17 mouse cellular contexts compared by ENCODE assay signal in genomic region chr11:86610239-86610638, GRCm38 (mm10).
DNase-seq lines count a peak whose midpoint lies in the region; ATAC-seq and TF ChIP-seq lines count a peak whose summit lies in the region.
"Had no signal": no experiment of that assay in that cellular context is flagged by ENCODE, and none has a peak within 500 bp of the region (broad histone marks: within the 10 kb centered on the region; RNA-seq: fewer than 3 reads in every experiment).

No protein-coding gene starts in this region.

- no peaks in the 10 kb centered on the region for H3K9me3 ChIP-seq in intestine, postnatal 0 days (ENCODE audit: control insufficient read depth)
- H3K9me3 ChIP-seq in intestine, embryonic 16.5 days (ENCODE audit: control insufficient read depth, low read length) = no peaks in the 10 kb centered on the region
- H3K9me3 ChIP-seq in liver, embryonic 15.5 days (replicated peaks) = no peaks in the 10 kb centered on the region
- H3K9me3 ChIP-seq: forebrain, embryonic 13.5 days; heart, embryonic 15.5 days; lung, embryonic 15.5 days; midbrain, embryonic 12.5 days had no signal

- WGBS in intestine, postnatal 0 days = 63% methylated on average over 3 of the region's 3 CpGs
- 88% methylated on average over 3 of the region's 3 CpGs for WGBS in intestine, embryonic 16.5 days
- 9% methylated on average over 3 of the region's 3 CpGs for WGBS in liver, embryonic 15.5 days (ENCODE audit: insufficient replicate concordance)

- no peak overlapping the region for H3K4me2 ChIP-seq in intestine, postnatal 0 days (replicated peaks; ENCODE audit: low read depth)
- H3K4me2 ChIP-seq in intestine, embryonic 16.5 days (ENCODE audit: low read depth, low read length) = no peak overlapping the region
- H3K4me2 ChIP-seq in liver, embryonic 15.5 days = peak overlapping the region; percentile 6; the same call in 1 of the 2 replicates
- H3K4me2 ChIP-seq: forebrain, embryonic 13.5 days; heart, embryonic 15.5 days; lung, embryonic 15.5 days; midbrain, embryonic 12.5 days had no signal

- no peak overlapping the region for H3K4me3 ChIP-seq in intestine, postnatal 0 days (ENCODE audit: low read depth, low read length)
- H3K4me3 ChIP-seq in intestine, embryonic 16.5 days (ENCODE audit: low read length) = no peak overlapping the region
- no peak overlapping the region for H3K4me3 ChIP-seq in liver, embryonic 15.5 days (replicated peaks)
- H3K4me3 ChIP-seq: forebrain, embryonic 13.5 days; heart, embryonic 15.5 days; lung, embryonic 15.5 days; midbrain, embryonic 12.5 days had no signal

- peak; percentile 22; the same call in 1 of the 2 replicates for ATAC-seq in intestine, postnatal 0 days
- ATAC-seq in intestine, embryonic 16.5 days = no peak
- ATAC-seq in erythroblast, adult 5-6 weeks (replicated peaks; ENCODE audit: low FRiP score, poor library complexity, severe bottlenecking) = peak; percentile 91
- ATAC-seq in liver, embryonic 15.5 days (ENCODE audit: insufficient read depth) = peak; percentile 82
- ATAC-seq: forebrain, embryonic 13.5 days; hindbrain, embryonic 16.5 days; Patski had no signal

- no peak for TF ChIP-seq CTCF in intestine, postnatal 0 days (IDR thresholded peaks at IDR 0.05; ENCODE audit: low read depth)

- H3K27ac ChIP-seq in intestine, postnatal 0 days (ENCODE audit: low read depth, low read length) = no peak overlapping the region
- no peak overlapping the region for H3K27ac ChIP-seq in intestine, embryonic 16.5 days (ENCODE audit: low read length)
- peak overlapping the region; percentile 84 for H3K27ac ChIP-seq in liver, embryonic 15.5 days (replicated peaks)
- H3K27ac ChIP-seq: forebrain, embryonic 13.5 days; heart, embryonic 15.5 days; lung, embryonic 15.5 days; midbrain, embryonic 12.5 days had no signal

- H3K27me3 ChIP-seq in intestine, postnatal 0 days (replicated peaks; ENCODE audit: control insufficient read depth, insufficient read depth, low read length) = no peaks in the 10 kb centered on the region
- no peaks in the 10 kb centered on the region for H3K27me3 ChIP-seq in intestine, embryonic 16.5 days (replicated peaks; ENCODE audit: control insufficient read depth, insufficient read depth, low read length)
- no peaks in the 10 kb centered on the region for H3K27me3 ChIP-seq in liver, embryonic 15.5 days
- H3K27me3 ChIP-seq: forebrain, embryonic 13.5 days; heart, embryonic 15.5 days; lung, embryonic 15.5 days; midbrain, embryonic 12.5 days; Patski had no signal

- H3K36me3 ChIP-seq in intestine, postnatal 0 days (ENCODE audit: control insufficient read depth, insufficient read depth) = peaks cover 9% of the 10 kb centered on the region; the same call in 1 of the 2 replicates
- peaks cover 6% of the 10 kb centered on the region for H3K36me3 ChIP-seq in intestine, embryonic 16.5 days (ENCODE audit: control insufficient read depth, insufficient read depth, low read length)
- H3K36me3 ChIP-seq in liver, embryonic 15.5 days (replicated peaks) = peaks cover 36% of the 10 kb centered on the region

- H3K4me1 ChIP-seq in intestine, postnatal 0 days (replicated peaks; ENCODE audit: control insufficient read depth, insufficient read depth, low read length) = peaks cover under 1% of the 10 kb centered on the region; the same call in 1 of the 2 replicates
- 0 out of 2 replicates have a peak, but pooled peaks cover 2% of the 10 kb centered on the region for H3K4me1 ChIP-seq in intestine, embryonic 16.5 days (ENCODE audit: control insufficient read depth, insufficient read depth, low read length)
- H3K4me1 ChIP-seq in liver, embryonic 15.5 days (replicated peaks) = peaks cover 48% of the 10 kb centered on the region
- H3K4me1 ChIP-seq: forebrain, embryonic 13.5 days; heart, embryonic 15.5 days; lung, embryonic 15.5 days; midbrain, embryonic 12.5 days had no signal

- no peak overlapping the region for H3K9ac ChIP-seq in intestine, postnatal 0 days (ENCODE audit: low read depth, low read length)
- no peak overlapping the region for H3K9ac ChIP-seq in intestine, embryonic 16.5 days (ENCODE audit: low read depth, low read length)
- H3K9ac ChIP-seq in liver, embryonic 15.5 days = no peak overlapping the region
- H3K9ac ChIP-seq: forebrain, embryonic 13.5 days; heart, embryonic 15.5 days; lung, embryonic 15.5 days; midbrain, embryonic 12.5 days had no signal

- peak; percentile 32 for DNase-seq in yolk sac, embryonic 10.5 days (ENCODE audit: low spot score)
- no peak for DNase-seq in urinary bladder, postnatal 25 days (ENCODE audit: low spot score)
- no peak for DNase-seq in lung, postnatal 4 days
- DNase-seq in adrenal gland, adult 18-20 months (ENCODE audit: low spot score in 2 of 2) = no peak
- DNase-seq: adrenal gland, adult 2 months; cerebellum, adult 11-12 months; gastrocnemius, postnatal 14 days had no signal
